Mouse (Mus musculus) retina, postnatal 7 days (tissue): ENCODE results near the gene Casc1.

Source experiments
- DNase-seq: peaks from one replicate; pipeline ENCODE4 v3.0.0-alpha.2; 2012; ENCODE audit warnings: low read depth, low spot score

Casc1 gene

DNA sequence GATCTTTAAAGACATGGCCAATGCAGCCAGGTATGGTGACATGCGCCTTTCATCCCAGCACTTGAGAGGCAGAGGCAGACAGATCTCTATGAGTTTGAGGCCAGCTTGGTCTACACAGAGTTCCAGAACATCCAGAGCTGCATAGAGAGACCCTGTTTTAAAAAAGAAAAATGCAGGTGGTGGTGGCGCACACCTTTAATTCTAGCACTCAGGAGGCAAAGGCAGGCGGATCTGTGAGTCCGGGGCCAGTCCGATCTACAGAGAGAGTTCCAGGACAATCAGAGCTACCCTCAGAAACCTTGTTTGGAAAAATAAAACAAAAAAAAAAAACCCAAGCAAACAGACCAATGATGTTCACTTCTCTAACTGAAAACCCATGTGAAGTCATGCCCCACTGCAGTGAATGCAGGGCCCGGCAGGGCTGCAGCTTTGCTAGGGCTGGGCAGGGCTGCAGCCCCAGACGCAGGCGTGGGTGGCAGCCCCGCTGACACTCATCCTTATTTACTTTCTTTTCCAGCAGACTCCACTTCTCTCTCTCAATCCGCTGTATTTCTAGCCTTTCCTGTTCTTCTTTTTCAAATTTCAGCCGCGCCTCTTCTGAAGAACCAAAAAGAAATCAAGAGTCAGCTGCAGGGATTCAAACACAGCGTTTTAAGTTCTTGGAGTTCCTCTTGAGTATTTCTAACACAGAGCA is 8.2 kb downstream of the Casc1 start:
- DNase-seq = no peak

DNA sequence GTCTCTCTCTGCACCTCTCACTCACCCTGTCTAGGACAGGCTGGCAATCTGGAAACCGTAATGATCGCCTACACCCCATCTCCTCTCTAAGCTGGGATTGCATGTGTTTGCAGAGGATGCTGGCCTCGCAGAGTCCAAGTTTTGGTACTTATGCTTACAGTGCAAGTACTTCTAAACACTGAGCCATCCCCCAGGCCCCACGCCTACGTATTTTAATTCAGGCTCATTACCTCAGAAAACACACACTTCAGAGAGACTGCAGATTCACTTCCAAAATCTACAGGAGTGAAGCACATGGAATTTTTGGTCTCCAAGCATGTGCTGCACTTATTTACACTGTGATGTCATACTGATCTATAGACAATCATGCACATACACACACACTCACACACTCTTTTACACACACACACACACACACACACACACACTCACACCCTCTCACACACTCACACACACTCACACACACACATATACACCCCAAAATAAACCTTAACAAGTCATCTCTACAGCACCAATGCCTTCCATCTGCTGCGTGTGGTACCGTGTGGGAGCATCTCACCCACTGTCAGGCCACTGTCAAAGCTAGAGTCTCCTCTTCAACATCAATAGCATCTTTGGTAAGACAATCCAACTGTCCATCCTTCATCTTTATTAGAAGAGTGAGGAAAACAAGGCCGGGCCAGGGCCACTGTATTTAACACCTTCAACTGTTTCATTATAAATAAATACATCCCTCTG is 12.7 kb downstream of the Casc1 start:
- DNase-seq = no peak

DNA sequence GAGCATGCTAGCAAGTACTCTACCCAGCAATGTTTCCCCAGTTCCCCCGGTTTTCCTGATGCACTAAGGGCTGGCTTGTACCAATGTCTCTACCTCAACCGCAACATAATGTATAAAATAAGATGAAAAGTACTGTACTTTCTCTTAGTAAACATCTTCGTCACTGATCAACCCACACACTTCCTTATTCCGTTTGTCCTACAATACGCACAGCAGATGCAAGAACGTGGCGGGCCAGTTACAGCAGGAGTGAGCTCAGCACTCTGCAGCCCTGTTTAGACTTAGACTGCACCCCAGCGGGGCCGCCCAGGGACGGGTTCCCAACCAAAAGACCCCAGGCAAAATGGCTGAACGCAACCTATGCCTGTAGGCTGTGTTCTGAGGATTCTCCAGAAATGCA is 17.4 kb downstream of the Casc1 start:
- DNase-seq = no peak

DNA sequence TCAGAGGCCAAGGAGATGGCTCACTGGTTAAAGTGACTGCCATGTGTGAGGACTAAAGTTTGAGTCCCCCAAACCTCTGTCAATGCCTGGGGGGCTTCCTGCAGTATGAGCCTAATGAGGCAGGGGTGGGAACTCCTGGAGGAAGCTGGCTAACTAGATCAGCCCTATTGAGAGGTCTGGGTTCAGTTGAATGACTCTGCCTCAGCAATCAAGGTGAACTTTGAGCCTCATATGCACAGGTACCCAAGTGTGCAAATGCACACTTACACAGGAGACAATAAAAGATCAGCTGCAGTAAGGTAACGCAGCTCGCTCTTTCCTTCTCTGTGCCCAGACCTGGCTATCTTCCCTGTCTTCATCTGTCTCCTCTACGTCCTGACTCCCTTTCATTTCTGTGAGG is 17.8 kb downstream of the Casc1 start:
- DNase-seq = no peak

DNA sequence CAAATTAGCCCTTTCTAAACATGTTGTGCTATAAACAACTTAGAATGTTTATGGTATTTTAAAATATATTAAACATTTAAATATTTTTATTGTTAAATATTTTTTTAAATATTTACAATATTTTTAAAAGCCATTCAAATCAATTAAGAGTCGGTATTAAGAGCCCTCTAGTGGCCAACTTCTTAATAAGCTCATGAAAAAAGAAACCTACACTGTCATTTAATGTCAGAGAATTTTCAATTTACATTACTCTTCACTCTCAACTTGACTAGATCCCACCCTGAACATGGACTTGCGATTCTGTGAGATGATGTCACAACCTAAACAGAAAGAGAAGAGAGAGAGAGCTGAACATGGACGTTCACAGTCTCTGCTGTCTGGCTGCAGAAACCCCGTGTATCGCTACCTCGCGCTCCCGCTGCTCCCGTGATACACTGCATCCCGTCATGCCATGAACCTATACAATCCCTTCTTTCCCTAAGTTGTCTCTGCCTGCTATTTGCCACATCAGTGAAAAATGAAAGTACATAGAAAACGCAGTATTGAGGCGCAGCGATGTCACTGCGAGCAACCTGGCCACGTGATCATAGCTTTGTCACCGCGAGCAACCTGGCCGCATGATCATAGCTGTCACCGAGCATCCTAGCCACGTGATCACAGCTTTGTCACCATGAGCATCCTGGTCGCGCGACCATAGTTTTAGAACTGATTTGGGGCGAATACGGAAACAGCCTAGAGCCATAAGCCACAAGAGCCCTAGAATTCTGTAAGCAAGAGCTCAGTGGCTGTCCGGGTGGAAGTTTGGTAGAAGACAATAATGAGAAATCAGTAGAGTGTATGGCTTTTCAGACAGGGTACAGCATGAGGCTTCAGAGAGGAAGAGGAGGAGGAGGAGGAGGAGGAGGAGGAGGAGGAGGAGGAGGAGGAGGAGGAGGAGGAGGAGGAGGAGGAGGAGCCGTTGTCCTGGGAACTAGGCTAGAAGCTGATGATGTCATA is 23.4 kb downstream of the Casc1 start:
- peak; percentile 31 for DNase-seq

DNA sequence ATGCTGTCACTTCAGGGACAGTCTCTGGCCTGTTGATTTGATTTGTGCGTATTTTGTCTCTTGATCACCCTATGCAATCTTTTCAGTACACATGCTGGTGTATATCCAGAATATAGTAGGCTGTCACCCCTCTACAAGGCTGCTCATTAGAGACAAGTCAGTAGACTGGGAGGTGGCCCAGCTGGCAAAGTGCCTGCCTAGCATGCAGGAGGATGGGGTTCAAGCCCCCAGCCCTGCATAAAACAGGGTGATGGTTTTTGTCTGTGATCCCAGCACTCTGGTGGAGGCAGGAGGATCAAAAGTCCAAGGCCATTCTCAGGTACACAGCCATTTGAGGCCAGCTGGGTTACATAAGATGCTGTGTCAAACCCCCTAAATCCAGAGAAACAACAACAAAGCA is 24.7 kb downstream of the Casc1 start:
- no peak for DNase-seq

DNA sequence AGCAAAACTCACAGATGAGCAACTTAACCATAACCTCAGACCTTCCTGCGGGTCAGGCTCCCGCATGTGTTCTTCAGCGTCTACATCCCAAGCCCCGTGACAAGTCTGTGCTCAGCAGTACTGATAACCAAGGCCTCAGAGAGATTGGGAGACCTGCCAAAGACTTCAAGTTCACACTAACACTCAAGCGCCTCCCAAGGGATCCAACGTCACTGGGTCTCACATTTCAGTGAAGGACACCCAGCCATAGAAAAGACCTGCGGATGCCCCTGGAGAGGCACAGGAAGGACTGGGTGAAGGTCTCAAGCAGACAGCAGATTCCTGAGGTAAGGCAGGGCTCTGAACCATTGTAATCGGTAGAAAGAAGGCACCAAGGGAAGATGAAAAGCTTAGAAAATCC is 28.8 kb downstream of the Casc1 start:
- no peak for DNase-seq

DNA sequence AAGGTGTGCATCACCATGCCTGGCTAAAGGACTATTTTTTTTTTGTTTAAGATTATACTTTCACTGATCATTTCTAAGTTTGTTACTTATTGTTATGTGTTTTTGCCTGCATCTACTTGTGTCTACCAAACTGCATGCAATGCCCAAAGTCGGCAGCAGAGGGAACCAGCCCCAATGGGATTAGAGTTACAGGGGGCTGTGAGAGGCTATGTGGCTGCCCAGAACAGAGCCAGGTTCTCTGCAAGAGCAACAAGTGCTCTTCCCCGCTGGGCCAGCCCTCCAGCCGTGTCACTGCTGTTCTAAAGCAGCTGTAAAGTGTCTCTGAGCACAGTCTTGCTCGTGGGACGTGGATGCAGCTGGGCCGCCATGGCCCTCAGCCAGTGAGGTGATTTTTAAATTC is 31.1 kb downstream of the Casc1 start:
- DNase-seq = peak; percentile 39

DNA sequence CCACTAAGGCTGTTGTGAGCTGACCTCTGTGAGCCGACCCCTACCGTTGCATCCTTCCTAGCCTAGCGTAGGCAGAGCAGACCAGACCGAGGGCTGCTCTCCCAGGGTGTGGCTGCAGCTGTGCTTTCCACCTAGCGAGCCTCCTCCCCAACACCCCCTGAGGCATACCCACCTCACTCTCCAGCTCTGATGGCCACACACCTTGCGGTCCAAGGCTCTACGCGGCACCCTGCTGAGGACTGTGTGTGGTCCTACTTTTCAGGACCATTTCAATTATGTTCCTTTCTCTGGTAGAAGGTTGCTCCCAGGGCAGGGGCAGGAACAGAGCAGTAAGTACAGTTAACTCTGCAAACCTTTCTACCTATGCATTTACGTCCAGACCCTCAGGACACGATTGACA is 34.3 kb downstream of the Casc1 start:
- no peak for DNase-seq

DNA sequence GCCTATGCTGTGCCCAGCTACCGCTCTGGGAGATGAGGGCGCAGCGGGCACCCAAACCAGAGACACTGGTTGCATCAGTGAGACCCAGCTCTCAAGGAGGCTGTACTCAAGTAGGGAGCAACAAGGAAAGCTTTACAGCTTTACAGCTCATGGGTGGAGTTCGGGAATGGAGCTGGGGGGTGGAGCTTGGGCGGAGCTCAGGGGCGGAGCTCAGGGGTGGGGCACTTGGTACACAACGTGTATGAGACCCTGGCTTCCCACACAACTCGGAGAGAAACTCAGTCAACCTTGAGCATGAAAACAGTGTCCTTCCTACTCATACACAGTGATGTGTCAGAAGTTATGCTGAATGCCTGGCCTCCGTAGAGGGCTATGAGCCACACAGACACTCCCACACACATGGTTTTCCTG is 35.2 kb downstream of the Casc1 start:
- no peak for DNase-seq

DNA sequence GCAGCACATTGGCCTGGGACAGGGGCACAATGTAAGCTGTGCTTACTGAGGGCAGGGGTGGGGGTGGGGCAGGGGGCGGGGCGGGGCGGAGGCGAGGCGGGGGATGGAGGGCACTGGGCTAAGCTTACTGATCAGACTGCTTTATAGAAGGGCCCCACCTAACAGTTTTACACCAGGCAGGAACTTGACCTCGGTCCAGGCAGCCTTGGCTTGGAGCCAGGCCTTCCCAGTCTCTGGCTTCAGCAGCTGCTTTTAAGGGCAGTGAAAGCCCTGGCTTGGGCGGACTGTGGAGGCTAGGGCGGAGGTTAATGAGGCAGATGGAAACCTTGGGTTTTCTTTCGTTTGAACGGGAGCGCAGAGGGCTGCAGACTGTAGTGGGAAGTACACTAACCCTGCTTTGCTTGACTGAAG is 37.0 kb downstream of the Casc1 start:
- peak; percentile 23 for DNase-seq

DNA sequence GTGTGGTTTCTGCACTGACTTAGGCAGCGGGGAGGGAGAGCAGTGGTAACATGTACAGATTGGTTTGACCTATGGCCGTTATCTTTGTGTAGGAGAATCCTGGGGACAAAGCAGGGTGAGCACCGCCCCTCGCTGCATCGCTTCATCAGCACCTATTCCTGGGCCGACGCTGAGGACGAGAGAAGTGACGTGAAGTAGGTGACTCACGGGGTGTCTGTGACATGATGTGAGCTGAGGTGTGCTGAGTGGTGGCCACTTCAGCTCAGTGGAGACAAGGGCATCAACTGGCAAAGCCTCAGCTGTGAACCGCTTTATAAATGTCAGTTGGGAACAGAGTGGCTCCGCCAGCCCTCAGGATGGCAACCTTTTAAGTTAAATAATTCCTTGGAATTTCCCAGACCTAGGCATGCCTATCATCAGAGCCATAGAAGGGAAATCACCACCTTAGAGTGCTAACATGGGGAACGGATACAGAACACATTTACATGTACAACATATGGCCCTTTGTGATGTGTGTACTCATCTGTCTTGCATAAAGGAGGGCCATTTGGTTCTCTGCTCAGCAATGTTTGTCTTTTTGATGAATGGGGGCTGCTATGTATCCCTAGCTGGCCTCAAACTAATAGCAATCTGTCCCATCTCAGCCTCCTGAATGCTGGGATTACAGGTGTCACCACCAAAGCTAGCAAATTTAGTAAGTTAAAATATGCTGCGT is 38.8 kb downstream of the Casc1 start:
- DNase-seq = no peak

DNA sequence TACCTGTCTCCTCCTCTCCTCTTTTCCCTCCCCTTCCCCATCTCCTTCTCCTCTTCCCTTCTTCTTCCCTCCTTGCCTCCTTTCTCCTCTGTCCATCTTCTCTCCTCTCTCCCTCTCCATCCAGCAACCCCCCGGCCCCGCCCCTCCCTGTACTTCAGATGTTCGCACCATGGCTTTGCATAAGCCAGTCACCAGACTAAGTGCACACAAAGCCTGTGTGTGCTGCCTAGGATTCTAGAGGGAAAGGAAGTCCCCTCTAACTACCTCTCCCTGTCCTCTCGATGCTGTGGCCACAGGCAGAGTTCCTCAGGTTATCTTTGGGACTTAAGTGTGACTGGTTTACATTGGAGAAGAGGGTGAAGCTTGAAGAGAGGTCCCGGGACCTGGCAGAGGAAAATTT is 50.2 kb downstream of the Casc1 start:
- DNase-seq = no peak

DNA sequence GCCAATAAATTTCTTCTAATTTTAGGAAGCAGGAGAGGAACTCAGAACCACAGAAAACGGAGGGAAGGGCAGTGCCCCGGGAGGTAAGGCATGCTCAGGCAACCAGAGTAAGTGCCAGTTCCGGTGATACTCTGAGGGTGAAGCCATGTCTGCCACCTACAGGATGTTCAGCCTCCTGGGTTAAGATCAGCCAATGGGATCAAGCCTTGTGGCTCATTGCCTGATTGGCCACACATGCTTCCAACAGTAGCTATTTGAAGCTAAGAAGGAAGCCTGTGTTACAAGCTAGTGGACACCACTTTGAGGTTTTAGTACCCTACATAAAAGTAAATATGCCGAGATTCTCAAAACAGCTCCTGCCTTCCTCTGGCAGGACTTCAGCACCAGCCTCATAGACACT is 52.2 kb downstream of the Casc1 start:
- no peak for DNase-seq

DNA sequence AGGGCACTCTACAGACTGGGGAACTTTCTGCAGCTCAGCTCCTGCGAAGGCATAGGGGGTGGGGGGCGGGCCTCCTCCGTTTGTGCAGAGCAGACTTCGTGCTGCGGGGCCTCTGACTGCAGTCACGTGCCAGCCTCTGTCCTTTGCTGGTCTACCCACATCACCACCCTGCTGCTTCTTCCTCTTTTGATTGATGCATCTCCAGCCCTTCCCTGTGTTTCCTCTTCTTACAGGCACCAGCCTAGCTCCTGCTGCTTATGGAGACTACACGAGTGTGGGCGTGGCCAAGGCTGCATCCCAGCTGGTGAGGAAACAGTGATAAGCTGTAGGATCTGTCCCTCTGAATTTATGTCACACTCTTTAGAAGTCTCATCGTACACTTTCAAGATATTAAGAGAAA is 61.8 kb downstream of the Casc1 start:
- DNase-seq = no peak

DNA sequence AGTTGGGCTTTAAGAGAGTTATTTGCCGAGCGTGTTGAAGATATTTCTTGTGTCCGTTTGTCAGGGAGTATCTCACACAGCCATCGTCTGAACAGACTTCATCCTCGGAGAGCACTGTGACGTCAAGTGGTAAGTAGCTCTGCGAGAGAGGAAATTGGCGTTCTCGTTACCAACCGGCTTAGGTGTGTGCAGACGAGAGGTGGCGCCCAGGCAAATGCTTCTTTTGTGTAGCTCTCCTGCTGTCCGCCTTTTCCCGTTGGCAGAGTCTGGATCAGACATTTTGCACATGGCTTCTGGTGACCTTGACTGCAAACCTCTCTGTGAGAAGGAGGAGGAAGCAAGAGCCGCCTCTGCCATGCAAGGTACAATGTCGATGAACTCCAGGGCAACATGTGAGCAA is 63.1 kb downstream of the Casc1 start:
- no peak for DNase-seq

DNA sequence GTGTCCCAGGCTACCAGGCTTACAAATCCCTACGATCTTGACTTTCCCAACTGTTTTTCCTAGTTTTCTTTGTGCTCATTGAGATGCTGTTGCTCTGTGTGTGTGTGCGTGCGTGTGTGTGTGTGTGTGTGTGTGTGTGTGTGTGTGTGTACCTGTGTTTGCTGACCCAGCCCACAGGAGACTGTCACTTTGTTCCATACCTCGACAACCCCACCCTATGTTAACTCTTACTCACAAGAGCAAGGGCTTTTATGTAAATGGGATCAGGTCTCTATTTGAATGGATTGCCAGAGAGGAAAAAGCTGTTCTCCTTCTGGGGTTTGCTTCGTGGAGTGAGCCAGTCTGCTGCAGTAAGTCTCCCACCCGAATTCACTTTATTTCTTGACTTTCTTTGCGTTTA is 65.6 kb downstream of the Casc1 start:
- DNase-seq = no peak

DNA sequence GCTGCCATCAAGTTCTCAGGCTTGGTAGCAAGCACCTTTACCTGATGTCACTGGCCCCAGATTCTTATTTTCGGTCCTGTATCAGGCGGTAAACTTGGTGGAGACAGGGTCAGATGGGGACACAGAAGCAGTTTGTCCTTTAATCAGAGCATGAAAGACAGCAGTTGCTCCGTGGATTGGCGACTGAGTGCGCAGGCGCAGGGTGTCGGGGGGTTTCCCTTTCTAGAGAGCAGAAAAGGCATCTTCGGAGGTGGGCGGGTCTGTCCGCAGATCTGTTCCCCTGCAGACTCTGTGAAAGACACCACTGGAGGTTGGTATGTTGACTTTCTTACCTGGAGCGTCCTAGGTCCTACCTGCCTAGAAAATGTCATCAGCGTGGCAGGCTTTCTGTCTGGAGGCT is 69.0 kb downstream of the Casc1 start:
- no peak for DNase-seq

DNA sequence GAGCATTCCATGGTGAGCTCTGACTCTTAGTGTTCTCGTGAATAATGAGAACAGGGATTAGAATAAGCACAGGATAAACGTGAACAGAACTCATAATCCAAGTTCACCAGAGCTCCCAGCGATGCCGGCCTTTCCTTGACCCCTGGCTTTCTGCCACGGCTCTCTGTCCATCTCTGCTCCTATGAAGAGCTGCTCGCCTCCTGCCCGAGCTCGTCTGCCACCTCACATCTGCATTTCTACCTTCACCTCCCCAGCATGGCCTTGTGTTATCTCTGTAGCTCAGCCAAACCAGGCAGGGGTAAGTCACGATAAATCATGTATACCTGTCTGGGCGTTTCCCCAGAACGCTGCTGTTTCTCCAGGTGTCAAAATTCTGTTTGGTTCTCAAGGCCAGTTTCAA is 70.1 kb downstream of the Casc1 start:
- DNase-seq = peak; percentile 44

DNA sequence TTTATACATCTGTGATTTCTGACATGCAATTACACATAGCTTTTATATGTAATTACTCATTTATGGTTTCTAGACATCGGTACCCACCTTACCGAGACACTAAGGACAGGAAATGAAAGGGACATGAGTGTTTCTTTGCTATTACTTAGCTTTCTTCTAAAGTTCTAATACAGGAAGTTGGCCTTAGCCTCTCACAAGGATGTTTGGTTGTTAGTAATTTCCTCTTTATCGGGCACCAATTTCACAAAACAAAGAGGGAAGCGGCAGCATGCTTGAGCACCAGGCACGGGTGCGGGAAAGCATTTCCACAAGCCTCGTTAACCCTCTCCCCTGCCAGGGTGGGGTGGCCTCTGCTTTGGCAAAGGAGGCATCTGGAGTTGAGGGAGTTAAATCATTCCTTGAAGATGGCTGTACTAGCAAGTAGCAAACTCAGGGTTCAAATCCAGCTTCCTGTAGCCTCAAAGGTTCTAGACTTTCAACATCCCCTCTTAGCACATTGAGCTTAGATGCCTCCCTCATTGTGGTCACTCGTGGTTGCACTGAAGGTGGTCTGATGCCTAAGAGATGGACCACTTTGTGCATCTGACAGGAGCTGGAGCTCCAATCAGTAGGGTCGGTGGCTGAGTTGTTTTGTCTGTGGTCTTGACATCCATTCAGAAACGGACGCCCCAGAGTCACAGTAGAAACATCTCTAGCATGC is 70.9 kb downstream of the Casc1 start:
- no peak for DNase-seq

DNA sequence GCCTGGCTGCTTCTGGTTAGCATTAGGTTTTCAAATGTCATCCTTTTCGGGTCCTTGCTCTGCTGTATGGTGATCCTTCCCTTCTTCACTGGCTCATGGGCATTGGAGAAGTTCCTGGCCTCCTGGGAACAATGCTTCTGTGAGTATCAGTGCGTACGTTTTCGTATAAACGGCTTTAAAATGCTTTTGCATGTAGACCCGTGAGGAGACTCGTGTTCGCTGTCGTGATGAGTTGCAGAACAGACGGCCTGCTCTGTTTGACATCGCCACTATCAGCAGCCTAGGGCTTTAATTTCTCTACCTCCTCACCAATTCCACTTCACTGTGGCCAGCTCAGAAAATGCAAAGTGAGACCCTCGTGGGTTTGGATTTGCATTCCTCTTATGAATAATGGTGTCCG is 71.6 kb downstream of the Casc1 start:
- DNase-seq = no peak
